Mouse (Mus musculus): ENCODE measurements around the gene 4930432K21Rik.

- TF ChIP-seq GATA1 (IDR thresholded peaks at IDR 0.05; ENCODE audit: borderline replicate concordance, low read length) (no peak), FLI1 (IDR thresholded peaks at IDR 0.05; ENCODE audit: low read length) (no peak)
These were observed 32.2 kb upstream of the 4930432K21Rik start for GRCm38 (mm10) chr8:84115646-84116045.

All from megakaryocyte, embryonic 14.5 days (primary cell).